Mouse (Mus musculus) mature B cell (primary cell): Measurements from ENCODE around the gene 1700029H14Rik.

ENCODE experiments used
- in situ Hi-C: fragments of 300-500 bp; cut with MboI; formaldehyde crosslinking; loops from 2 replicates; pipeline ENCODE4 v1.14.3; 2019

1700029H14Rik gene

GRCm38 (mm10) chr8:13562118-13562517 is at the start of gene 1700029H14Rik:
Gene 1700029H14Rik, minus strand, starts transcription at chr8:13562461.
- in situ Hi-C loops = no loop called here

- in situ Hi-C loops = no loop called here
These were observed 49.4 kb upstream of the 1700029H14Rik start for GRCm38 (mm10) chr8:13611702-13612101.

- in situ Hi-C loops = no loop called here
These were observed 47.7 kb upstream of the 1700029H14Rik start for GRCm38 (mm10) chr8:13609971-13610370.

- in situ Hi-C loops = no loop called here
These were observed 46.7 kb upstream of the 1700029H14Rik start for GRCm38 (mm10) chr8:13608946-13609345.

- in situ Hi-C loops = no loop called here
These were observed 43.7 kb upstream of the 1700029H14Rik start for GRCm38 (mm10) chr8:13605920-13606480.

- in situ Hi-C loops = loop anchor here (5.0 kb wide), 1 partner anchor 75 kb away; the partner anchor contains the start of gene Rasa3
These were observed 40.4 kb upstream of the 1700029H14Rik start for GRCm38 (mm10) chr8:13602621-13603020.

GRCm38 (mm10) chr8:13601166-13601565 is 38.9 kb upstream of the 1700029H14Rik start:
- in situ Hi-C loops = loop anchor here (5.0 kb wide), 1 partner anchor 76 kb away; the partner anchor contains the start of gene Rasa3

GRCm38 (mm10) chr8:13600716-13601115 is 38.5 kb upstream of the 1700029H14Rik start:
- in situ Hi-C loops = loop anchor here (5.0 kb wide), 1 partner anchor 77 kb away; the partner anchor contains the start of gene Rasa3

- in situ Hi-C loops = loop anchor here (5.0 kb wide), 1 partner anchor 77 kb away; the partner anchor contains the start of gene Rasa3
These were observed 37.9 kb upstream of the 1700029H14Rik start for GRCm38 (mm10) chr8:13600204-13600603.

- in situ Hi-C loops = no loop called here
These were observed 35.5 kb upstream of the 1700029H14Rik start for GRCm38 (mm10) chr8:13597777-13598176.

- in situ Hi-C loops = no loop called here
These were observed 33.6 kb upstream of the 1700029H14Rik start for GRCm38 (mm10) chr8:13595861-13596260.

GRCm38 (mm10) chr8:13594884-13595323 is 32.6 kb upstream of the 1700029H14Rik start:
- in situ Hi-C loops = no loop called here

GRCm38 (mm10) chr8:13593340-13593739 is 31.1 kb upstream of the 1700029H14Rik start:
- in situ Hi-C loops = no loop called here

GRCm38 (mm10) chr8:13591246-13591645 is 29.0 kb upstream of the 1700029H14Rik start:
- in situ Hi-C loops = no loop called here

GRCm38 (mm10) chr8:13589071-13589470 is 26.8 kb upstream of the 1700029H14Rik start:
- in situ Hi-C loops = no loop called here

- in situ Hi-C loops = no loop called here
These were observed 22.4 kb upstream of the 1700029H14Rik start for GRCm38 (mm10) chr8:13584652-13585051.

- in situ Hi-C loops = no loop called here
These were observed 15.6 kb upstream of the 1700029H14Rik start for GRCm38 (mm10) chr8:13577869-13578268.

GRCm38 (mm10) chr8:13571999-13572398 is 9.7 kb upstream of the 1700029H14Rik start:
- in situ Hi-C loops = no loop called here

GRCm38 (mm10) chr8:13557526-13557925 is 4.7 kb downstream of the 1700029H14Rik start:
- in situ Hi-C loops = no loop called here

- in situ Hi-C loops = loop anchor here (5.0 kb wide), 1 partner anchor 136 kb away; no protein-coding TSS in a partner anchor
These were observed 10.8 kb downstream of the 1700029H14Rik start for GRCm38 (mm10) chr8:13551574-13551830.

- in situ Hi-C loops = loop anchor here (5.0 kb wide), 1 partner anchor 136 kb away; no protein-coding TSS in a partner anchor
These were observed 11.3 kb downstream of the 1700029H14Rik start for GRCm38 (mm10) chr8:13550718-13551573.

GRCm38 (mm10) chr8:13548831-13549230 is 13.4 kb downstream of the 1700029H14Rik start:
- in situ Hi-C loops = no loop called here

- in situ Hi-C loops = no loop called here
These were observed 14.0 kb downstream of the 1700029H14Rik start for GRCm38 (mm10) chr8:13548235-13548634.
